Mouse (Mus musculus) Muller cell, postnatal 12 days (primary cell): ENCODE results near the gene Cmc4.

ENCODE experiments used
- DNase-seq: peaks from one replicate; pipeline ENCODE4 v3.0.0-alpha.2; 2015; ENCODE audit errors: inconsistent ontology term

Cmc4 gene

DNA sequence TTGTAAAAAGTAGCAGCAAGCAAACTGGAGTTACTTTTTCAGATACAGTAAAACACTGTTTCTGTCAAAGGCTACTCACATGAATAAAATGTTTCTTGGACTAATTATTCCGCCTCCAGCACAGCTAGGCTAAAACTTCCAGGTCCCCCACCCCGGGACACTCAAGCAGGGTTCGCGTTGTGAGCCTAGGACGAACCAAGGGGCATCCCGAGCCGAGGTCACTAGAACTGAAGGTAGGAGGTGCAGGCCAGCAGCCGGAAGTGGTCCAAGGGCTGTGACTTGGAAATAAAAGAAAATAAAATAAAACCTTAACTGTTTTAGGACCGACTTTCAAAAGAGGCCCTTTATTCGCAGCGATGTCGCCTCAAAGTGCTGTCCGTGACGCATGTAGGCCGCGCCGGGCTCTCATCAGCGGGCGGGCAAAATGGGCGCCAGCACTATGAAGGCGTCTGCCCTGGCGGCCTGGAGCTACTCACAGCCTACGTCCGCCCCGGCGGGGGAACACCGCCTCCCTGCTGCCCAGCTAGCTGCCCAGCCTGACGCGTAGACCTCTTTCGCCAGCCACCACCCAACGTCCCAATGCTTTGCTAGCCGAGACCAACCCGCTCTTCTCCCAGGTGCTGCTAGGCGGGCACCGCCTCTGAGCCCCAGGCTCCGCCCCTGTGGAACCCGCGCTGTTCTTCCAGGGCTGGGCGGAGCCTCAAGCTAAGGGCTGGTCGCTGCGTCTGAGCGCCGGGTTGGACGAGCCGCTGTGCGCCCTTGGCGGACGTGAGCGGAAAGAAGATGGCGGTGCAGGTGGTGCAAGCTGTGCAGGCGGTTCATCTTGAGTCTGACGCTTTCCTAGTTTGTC lies at the start of gene Cmc4, which contains the start of the genes Mtcp1 and Brcc3:
Cmc4 (minus strand) TSS at position 649 of the 850 bp plus-strand sequence.
Mtcp1 (minus strand) TSS at position 653 of the 850 bp plus-strand sequence.
Brcc3 (plus strand) TSS at position 693 of the 850 bp plus-strand sequence.
- DNase-seq, result peak; percentile 92

DNA sequence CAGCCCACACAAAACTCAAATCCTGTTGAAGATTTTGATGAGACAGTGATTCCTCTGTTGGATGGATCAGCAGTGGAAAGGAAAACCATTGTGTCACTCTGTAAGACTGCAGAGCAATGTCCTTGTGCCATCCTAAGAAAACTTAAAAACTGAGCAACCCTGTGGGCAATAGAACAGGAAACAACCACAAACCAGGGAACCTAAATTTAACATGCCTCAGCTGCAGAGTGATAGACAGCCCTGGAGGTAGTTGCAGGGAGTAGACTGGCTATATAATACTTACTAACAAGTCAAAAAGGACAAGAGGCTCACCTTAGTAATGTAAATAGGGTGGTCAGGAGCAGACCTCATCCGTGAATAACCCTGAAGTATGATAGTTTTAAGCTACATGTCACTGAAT lies 38.2 kb upstream of the Cmc4 start:
- no peak for DNase-seq

DNA sequence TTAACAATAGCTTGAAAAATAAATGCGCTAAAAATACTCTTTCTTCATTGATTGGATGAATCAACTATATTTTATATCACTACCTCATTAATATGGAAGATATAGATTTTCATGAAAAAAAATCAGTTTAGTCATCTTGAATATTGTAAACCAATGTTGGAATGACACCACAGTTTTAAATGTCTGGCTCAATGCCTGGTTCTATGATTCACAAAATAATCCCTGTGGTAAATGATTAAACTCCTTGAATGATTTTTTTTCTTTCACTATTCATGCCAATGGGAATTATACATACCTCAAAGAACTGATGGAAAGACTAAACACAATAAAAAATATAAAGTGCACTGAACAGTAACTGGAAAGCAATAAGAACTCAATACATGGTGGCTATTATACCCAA lies 6.7 kb downstream of the Cmc4 start:
- DNase-seq, result peak; percentile 36

DNA sequence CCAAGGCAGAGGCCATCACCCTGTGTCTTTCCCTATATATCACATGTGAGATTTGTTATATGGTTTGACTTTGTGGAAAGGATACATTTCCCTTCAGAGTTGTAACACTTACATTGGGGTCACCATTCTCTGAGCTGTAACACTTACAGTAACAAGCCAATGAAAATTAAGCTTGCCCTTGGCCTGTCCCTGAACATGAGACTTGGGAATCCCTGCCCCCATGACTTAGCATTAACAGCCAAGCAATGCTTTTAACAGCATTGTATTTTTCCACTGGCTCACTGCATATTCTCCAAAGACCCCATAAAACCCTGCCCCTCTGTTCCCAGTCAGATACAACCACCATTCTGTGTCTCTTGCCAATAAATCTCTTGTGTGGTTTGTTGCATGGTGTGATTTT lies 13.0 kb downstream of the Cmc4 start:
- no peak for DNase-seq

DNA sequence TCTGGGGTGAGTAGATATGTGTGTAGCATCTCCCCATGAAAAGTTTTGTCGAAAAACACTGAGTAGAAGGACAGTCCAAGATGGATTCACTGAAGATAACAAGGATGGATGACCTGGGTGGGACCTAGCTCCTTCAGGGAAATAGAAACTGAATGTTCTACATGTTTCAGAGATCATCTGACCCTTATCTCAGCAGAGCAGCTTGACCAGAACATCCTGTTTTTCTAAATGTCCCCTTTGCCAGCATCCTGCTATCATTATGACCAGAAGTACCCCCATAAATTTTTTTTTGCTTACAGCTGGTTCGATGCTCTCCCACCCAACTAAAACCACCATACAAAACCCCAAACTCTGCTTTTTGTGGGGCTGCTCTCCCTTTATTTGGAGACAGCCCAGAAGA lies 13.7 kb downstream of the Cmc4 start:
- no peak for DNase-seq

DNA sequence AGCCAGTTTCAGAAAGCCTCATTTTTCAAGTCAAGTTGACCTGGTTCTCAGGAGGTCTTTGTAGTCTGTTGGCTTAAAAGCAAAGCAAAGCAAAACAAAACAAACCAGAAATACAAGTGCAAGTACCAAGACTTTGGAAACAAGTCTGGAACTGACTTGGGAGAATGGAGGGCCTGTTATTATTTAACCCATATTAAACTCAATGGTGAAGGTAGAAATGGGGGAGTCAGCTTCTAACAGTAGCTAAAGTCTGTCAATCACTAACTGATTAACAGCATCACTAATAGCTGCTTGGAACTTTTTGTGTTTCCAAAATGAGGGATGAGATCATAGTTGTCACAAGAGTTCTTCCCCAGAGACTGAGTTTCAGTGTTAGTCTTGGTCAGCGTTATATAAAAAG lies 16.9 kb downstream of the Cmc4 start:
- DNase-seq, result no peak

DNA sequence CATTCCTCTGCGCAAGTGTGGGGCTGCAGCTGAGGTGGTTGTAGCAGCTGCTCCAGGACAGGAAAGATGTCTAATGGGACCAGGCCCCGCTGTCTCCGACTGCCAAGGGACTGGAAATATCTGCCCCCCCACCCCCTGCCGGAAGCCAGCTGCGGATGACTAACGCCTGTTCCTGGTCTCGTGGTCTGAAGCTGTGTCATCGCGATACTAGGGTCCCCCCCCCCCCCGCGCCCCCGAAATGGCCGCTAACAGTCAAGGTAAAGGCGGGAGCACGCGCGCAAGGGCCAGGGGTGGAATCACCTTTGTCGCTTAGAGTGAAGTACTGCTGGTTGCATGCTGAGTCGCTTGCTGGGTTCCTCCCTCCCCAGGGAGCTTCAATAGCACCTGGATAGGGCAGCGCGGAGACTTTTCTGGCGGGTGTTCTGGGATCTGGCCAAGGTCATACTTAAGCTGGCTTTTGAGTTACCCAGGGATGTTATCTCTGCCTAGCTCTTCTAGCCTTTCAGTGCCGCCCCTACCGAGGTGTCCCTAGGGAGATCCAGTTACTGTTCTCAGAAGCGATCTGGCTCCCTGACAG lies 34.1 kb downstream of the Cmc4 start, which contains the start of the genes Fundc2 and F8:
Fundc2 (plus strand) TSS at position 205 of the 577 bp plus-strand sequence.
F8 (minus strand) TSS at position 421 of the 577 bp plus-strand sequence.
- peak; percentile 94 for DNase-seq

DNA sequence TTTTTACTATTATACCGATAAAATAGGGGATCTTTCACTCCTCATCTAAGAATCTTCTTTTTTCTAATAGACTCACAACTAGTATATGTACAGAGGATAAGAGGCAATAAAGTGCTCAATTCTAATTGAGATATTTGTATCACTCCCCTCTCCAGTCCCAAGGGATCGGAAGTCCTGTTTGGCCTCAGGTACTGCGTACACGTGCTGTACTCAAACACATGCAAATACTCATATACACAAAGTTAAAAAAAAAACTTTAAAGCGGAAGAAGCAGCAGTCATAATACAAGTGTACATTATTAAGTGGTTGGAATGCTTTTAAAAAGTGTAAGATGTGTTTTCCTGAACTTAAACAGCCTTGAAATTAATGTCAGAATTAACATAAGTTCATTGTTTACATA lies 34.7 kb downstream of the Cmc4 start:
- no peak for DNase-seq

DNA sequence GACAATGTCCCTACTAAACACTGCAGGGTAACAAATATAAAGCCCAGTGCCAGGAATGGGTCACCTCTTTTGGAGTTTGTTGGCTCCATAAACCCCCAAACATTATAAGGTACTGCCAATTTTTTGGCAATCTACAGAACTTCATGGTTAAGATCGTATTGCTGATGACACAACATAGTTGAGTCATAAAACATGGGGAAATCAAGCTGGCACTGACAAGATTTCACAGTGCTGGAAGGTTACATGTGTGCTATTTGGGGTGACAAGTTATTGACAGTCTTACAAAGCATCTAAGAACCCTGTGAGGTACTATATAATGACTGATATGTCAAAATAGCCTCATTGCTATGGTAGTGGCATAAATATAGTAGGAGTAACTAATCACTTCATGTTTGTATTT lies 35.2 kb downstream of the Cmc4 start:
- no peak for DNase-seq

DNA sequence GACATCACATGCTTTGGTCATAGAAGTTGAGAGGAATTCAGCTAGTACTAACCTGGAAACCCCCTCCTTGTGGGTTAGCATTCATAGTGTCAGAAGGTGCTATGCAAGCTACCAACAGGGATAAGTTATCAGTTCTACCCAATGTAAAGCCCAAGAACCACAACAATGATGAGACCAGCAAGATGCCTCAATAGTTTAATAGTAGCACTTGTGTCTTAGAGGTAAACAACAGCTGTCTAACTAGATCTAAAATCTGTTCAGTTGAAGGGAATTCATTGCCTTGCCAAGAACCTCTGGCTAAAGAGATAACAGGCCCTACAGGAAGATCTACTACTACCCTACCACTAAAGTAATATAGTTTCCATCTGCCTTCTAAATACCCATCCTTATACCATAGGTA lies 39.6 kb downstream of the Cmc4 start:
- no peak for DNase-seq

DNA sequence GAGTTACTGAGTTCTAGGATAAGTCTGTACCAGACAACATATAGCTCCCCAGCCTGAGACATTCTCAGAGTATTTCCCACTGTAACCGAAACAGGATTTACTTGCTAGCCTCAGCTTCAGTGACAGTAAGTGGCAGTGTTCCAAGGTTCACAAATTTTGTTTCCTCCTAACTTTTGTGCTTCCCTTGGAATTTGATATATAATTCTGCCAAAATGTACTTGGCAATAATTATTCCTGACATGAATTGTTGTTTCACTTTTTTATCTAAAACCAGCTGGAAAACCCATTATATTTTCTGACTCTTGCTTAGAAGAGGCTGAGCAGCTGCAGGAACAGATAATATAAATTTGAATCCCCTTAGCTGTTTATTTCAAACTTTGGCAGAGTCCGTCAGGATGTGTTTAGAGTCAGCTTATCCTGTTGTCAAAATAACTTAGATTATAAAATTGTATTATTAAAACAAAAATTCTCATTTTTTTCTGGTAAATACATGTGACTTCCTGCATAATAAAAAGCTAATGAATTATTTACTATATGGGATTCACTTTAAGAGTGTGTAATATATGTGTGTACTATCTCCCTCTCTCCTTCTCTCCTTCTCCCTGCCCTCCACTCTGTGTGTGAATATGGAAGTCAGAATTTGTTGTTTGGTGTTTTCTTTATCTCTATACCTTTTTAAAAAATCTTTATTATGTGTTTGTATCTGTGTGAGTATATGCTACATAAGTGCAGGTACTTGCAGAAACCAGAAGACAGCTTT lies 43.5 kb downstream of the Cmc4 start:
- no peak for DNase-seq

DNA sequence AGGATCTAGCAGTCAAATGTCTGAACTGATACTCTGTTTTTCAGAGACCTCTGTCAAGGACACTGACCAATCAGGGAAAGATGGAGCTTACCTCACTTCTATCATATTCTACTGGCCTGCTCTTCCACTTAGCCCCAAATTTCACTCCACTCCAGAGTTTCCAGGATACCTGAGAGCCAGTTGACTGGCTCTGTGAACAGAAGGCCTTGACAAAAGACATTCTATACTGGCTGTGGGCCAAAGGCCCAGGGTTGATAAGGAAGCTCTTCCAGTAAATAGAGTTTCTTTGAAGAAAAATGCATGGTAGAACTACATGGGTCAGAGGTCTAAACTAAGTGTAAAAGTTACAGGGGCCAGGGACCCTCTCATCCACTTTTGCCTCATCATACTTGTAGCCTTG lies 46.2 kb downstream of the Cmc4 start:
- DNase-seq, result no peak
